In genomic region chr1:42851810-42852209, GRCm38 (mm10) we compare ENCODE assay signal across 8 mouse cellular contexts. TPM values are rescaled to one million over a fixed set of nuclear protein-coding genes. Genes with fewer than 3 reads are reported as not detected.
A peak's percentile ranks its signal among the peaks of the same experiment; 100 is the strongest.
DNase-seq lines count a peak whose midpoint lies in the region; ATAC-seq lines count a peak whose summit lies in the region.

No protein-coding gene starts in this region.

- 3% methylated on average over 16 of the region's 16 CpGs for WGBS in kidney, embryonic 15.5 days
- WGBS in forebrain, embryonic 10.5 days: 5% methylated on average over 16 of the region's 16 CpGs
- WGBS in liver, embryonic 13.5 days (ENCODE audit: insufficient replicate concordance): 3% methylated on average over 16 of the region's 16 CpGs

- H3K4me3 ChIP-seq in kidney, embryonic 15.5 days (replicated peaks): peak overlapping the region; percentile 93
- H3K4me3 ChIP-seq in forebrain, embryonic 10.5 days: peak overlapping the region; percentile 93
- peak overlapping the region; percentile 69 for H3K4me3 ChIP-seq in liver, embryonic 13.5 days (replicated peaks)

- no peaks in the 10 kb centered on the region for H3K36me3 ChIP-seq in kidney, embryonic 15.5 days
- H3K36me3 ChIP-seq in forebrain, embryonic 10.5 days (replicated peaks): 0 out of 2 replicates have a peak, but pooled peaks cover 5% of the 10 kb centered on the region
- H3K36me3 ChIP-seq in liver, embryonic 13.5 days: no peaks in the 10 kb centered on the region

- H3K4me2 ChIP-seq in kidney, embryonic 15.5 days: peak overlapping the region; percentile 68
- H3K4me2 ChIP-seq in liver, embryonic 13.5 days: peak overlapping the region; percentile 78

- no peak for DNase-seq in kidney, adult 11 months
- DNase-seq in NIH3T3 (ENCODE audit: low read depth): peak; percentile 24
- no peak for DNase-seq in forebrain, embryonic 10.5 days (ENCODE audit: extremely low spot score, low spot score)
- DNase-seq in liver, embryonic 13.5 days: no peak
- no peak for DNase-seq in right cerebral cortex, postnatal 25 days
- DNase-seq in layer of hippocampus, postnatal 10 days (ENCODE audit: low spot score in 2 of 2): no peak
- DNase-seq in kidney, adult 8-10 months: no peak

- H3K9ac ChIP-seq in kidney, embryonic 15.5 days: peak overlapping the region; percentile 74
- H3K9ac ChIP-seq in liver, embryonic 13.5 days: peak overlapping the region; percentile 81

- H3K9me3 ChIP-seq in kidney, embryonic 15.5 days (replicated peaks): no peaks in the 10 kb centered on the region
- H3K9me3 ChIP-seq in forebrain, embryonic 10.5 days: no peaks in the 10 kb centered on the region
- H3K9me3 ChIP-seq in liver, embryonic 13.5 days (replicated peaks): no peaks in the 10 kb centered on the region

- peak overlapping the region; percentile 67 for H3K27ac ChIP-seq in kidney, embryonic 15.5 days
- peak overlapping the region; percentile 91 for H3K27ac ChIP-seq in forebrain, embryonic 10.5 days
- no peak overlapping the region for H3K27ac ChIP-seq in liver, embryonic 13.5 days

- H3K27me3 ChIP-seq in kidney, embryonic 15.5 days: 0 out of 2 replicates have a peak, but pooled peaks cover 3% of the 10 kb centered on the region
- H3K27me3 ChIP-seq in forebrain, embryonic 10.5 days (ENCODE audit: poor library complexity, severe bottlenecking): 0 out of 2 replicates have a peak, but pooled peaks cover 5% of the 10 kb centered on the region
- no peaks in the 10 kb centered on the region for H3K27me3 ChIP-seq in liver, embryonic 13.5 days

- peaks cover 9% of the 10 kb centered on the region for H3K4me1 ChIP-seq in kidney, embryonic 15.5 days
- peaks cover 17% of the 10 kb centered on the region for H3K4me1 ChIP-seq in forebrain, embryonic 10.5 days
- H3K4me1 ChIP-seq in liver, embryonic 13.5 days (replicated peaks): peaks cover 12% of the 10 kb centered on the region

- ATAC-seq in kidney, embryonic 15.5 days (replicated peaks; ENCODE audit: low FRiP score): no peak
- ATAC-seq in liver, embryonic 13.5 days (ENCODE audit: low read depth): no peak

RNA-seq across cellular contexts. Expression of gene Mrps9, which starts 0.8 kb away (rescaled TPM):
- 56.3 and 58.8 TPM in 2 replicates for polyA plus RNA-seq in kidney, embryonic 15.5 days (2015; fragmentation: Nextera tagmentation; extraction: Ambion mirVana)
- polyA plus RNA-seq in forebrain, embryonic 10.5 days (2016; fragmentation: Nextera tagmentation; extraction: Ambion mirVana): 60.2 and 63.6 TPM in 2 replicates
- polyA plus RNA-seq in liver, embryonic 13.5 days (2015; fragmentation: Nextera tagmentation; extraction: Ambion mirVana): 32.2 and 34.8 TPM in 2 replicates
- 10 to 100 TPM; 43.4 to 46.1 TPM for total RNA-seq in layer of hippocampus, postnatal 10 days (2021)
